Mouse (Mus musculus) kidney, embryonic 15.5 days (tissue): ENCODE measurements around the gene Ptprz1. TPM values are rescaled to one million over a fixed set of nuclear protein-coding genes. Genes with fewer than 3 reads are reported as not detected.

Experiments
- ATAC-seq: fragments of 200-750 bp; cut with Nextera tagmentation; replicated peaks from 2 replicates; pipeline ENCODE4 v1.8.0; 2017; ENCODE audit warnings: moderate TSS enrichment; ENCODE audit not compliant: low FRiP score
- H3K27ac ChIP-seq: fragments of 300-500 bp; sonication (generic); 2 replicates; pipeline ENCODE4 v1.5.1; 2015; ENCODE audit warnings: mild to moderate bottlenecking, inconsistent platforms
- H3K27me3 ChIP-seq: fragments of 300-500 bp; sonication (generic); 2 replicates; pipeline ENCODE4 v1.6.1; 2015; ENCODE audit warnings: inconsistent platforms
- H3K36me3 ChIP-seq: fragments of 300-500 bp; sonication (generic); 2 replicates; pipeline ENCODE4 v1.6.1; 2015; ENCODE audit warnings: inconsistent platforms
- H3K4me1 ChIP-seq: fragments of 300-500 bp; sonication (generic); 2 replicates; pipeline ENCODE4 v1.6.1; 2015; ENCODE audit warnings: inconsistent platforms
- H3K4me2 ChIP-seq: fragments of 300-500 bp; sonication (generic); 2 replicates; pipeline ENCODE4 v1.6.1; 2015; ENCODE audit warnings: moderate library complexity, mild to moderate bottlenecking, inconsistent platforms
- H3K4me3 ChIP-seq: fragments of 300-500 bp; sonication (generic); replicated peaks from 2 replicates; pipeline ENCODE4 v1.5.1; 2015; ENCODE audit warnings: mild to moderate bottlenecking, inconsistent platforms
- H3K9ac ChIP-seq: fragments of 300-500 bp; sonication (generic); 2 replicates; pipeline ENCODE4 v1.6.1; 2015; ENCODE audit warnings: mild to moderate bottlenecking, inconsistent platforms
- H3K9me3 ChIP-seq: fragments of 300-500 bp; sonication (generic); replicated peaks from 2 replicates; pipeline ENCODE4 v1.6.1; 2016; ENCODE audit warnings: inconsistent platforms
- WGBS: fragments of 180-500 bp; shearing (Covaris S2); methylation state at CpG from one replicate; pipeline ENCODE4 v1.1.7; 2015; ENCODE audit warnings: mixed read lengths; 5-methylcytosine and 5-hydroxymethylcytosine counted together
- polyA plus RNA-seq: library from polyadenylated mRNA; unstranded; fragments of >200 nt; fragmentation: Nextera tagmentation; extraction: Ambion mirVana; gene quantifications from 2 replicates; pipeline ENCODE4 v1.2.1, GENCODE M21; 2015

The Ptprz1 gene
- polyA plus RNA-seq, 1 experiment from 2014 or later = 3.0 TPM

DNA sequence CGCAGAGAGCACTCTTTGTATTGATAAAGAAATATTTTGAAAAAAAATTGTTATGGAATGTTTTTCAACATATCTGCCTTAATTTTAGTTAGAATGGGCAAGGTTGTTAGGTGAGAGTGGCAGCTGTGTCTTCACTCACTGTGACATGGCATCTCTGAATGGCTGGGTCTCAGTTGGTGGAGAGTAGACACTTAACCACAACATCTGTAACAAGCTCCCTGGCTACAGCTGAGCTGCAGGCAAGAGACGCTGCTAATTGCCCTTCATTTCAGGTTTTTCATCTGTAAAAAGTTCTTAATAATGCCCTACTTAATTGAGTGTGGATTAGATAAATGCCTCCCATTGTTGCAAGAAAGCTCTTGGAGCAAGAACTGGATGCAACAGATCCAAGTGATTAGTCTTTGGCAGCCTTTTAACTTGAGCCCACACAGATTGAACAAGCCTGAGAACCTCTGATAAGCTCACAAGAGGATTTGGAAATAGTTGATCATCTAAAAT is 57.5 kb downstream of the Ptprz1 start:
- WGBS = 83% methylated on average over 2 of the region's 2 CpGs
- no peak for ATAC-seq

DNA sequence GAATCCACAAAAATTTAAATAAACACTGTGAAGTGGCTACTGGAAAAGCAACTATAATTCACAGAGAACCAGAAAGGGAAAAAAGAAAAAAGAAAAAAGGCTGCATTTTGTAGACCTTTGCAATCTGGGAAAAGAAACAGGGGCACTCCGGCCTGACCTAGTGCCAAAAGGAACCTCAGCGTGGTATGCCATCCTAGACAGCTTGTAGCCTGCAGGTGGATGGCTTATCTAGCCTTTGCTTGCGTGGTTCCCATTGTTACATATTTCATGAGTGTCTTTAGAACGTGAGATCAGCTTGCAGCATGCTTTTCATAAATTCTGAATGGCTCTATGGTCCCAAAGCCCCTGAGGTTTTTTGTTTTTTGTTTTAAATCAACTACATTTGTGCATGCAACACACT is 61.8 kb downstream of the Ptprz1 start:
- no peak overlapping the region for H3K27ac ChIP-seq
- H3K4me3 ChIP-seq = no peak overlapping the region
- H3K4me1 ChIP-seq = no peaks in the 10 kb centered on the region
- no peak overlapping the region for H3K4me2 ChIP-seq
- no peak for ATAC-seq
- H3K27me3 ChIP-seq = no peaks in the 10 kb centered on the region
- no peaks in the 10 kb centered on the region for H3K9me3 ChIP-seq
- no peak overlapping the region for H3K9ac ChIP-seq
- 69% methylated on average over 4 of the region's 4 CpGs for WGBS
- no peaks in the 10 kb centered on the region for H3K36me3 ChIP-seq

More for the DNA sequence above, 57.5 kb downstream of the Ptprz1 start:
- Histone ChIP-seq H3K4me1 (no peaks in the 10 kb centered on the region), H3K4me3 (no peak overlapping the region), H3K4me2 (no peak overlapping the region), H3K27ac (no peak overlapping the region), H3K27me3 (no peaks in the 10 kb centered on the region), H3K9ac (no peak overlapping the region), H3K36me3 (no peaks in the 10 kb centered on the region), H3K9me3 (no peaks in the 10 kb centered on the region)

DNA sequence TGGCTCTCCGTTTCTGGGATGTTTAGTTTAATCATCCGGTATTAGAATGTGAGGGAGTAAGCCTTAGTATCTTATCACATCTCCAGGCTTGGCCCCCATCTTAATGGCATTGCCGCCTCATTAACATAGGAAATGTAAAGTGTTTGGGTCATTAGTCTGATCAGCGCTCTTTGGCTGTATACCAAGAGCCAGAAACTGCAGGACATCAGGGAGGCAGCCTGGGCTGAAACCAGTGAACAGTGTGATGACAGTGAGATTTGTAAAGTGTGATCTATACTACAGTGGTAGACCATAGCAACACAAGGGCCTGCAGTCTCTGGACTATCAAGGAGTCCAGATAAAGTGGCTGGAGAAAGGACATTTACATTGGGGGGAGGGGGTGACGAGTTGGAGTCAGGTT is 62.2 kb downstream of the Ptprz1 start:
- Histone ChIP-seq H3K4me2 (no peak overlapping the region), H3K4me1 (no peaks in the 10 kb centered on the region), H3K4me3 (no peak overlapping the region), H3K36me3 (no peaks in the 10 kb centered on the region), H3K9me3 (no peaks in the 10 kb centered on the region), H3K9ac (no peak overlapping the region), H3K27me3 (no peaks in the 10 kb centered on the region), H3K27ac (no peak overlapping the region)
- WGBS = 66% methylated on average over 5 of the region's 5 CpGs
- peak; percentile 46; the same call in 1 of the 2 replicates for ATAC-seq

- no peak overlapping the region for H3K27ac ChIP-seq
- H3K4me2 ChIP-seq = no peak overlapping the region
- no peaks in the 10 kb centered on the region for H3K36me3 ChIP-seq
- no peaks in the 10 kb centered on the region for H3K4me1 ChIP-seq
- no peak overlapping the region for H3K9ac ChIP-seq
- WGBS = 94% methylated on average over 3 of the region's 3 CpGs
- no peak for ATAC-seq
- no peaks in the 10 kb centered on the region for H3K27me3 ChIP-seq
- no peaks in the 10 kb centered on the region for H3K9me3 ChIP-seq
- H3K4me3 ChIP-seq = no peak overlapping the region
These were observed 68.9 kb downstream of the Ptprz1 start for GRCm38 (mm10) chr6:22944191-22944590.

- no peak overlapping the region for H3K27ac ChIP-seq
- no peaks in the 10 kb centered on the region for H3K27me3 ChIP-seq
- H3K9ac ChIP-seq = no peak overlapping the region
- H3K4me1 ChIP-seq = no peaks in the 10 kb centered on the region
- no peak for ATAC-seq
- no peak overlapping the region for H3K4me2 ChIP-seq
- H3K4me3 ChIP-seq = no peak overlapping the region
- H3K36me3 ChIP-seq = no peaks in the 10 kb centered on the region
- 90% methylated on average over 3 of the region's 3 CpGs for WGBS
- H3K9me3 ChIP-seq = no peaks in the 10 kb centered on the region
These were observed 88.1 kb downstream of the Ptprz1 start for GRCm38 (mm10) chr6:22963374-22963773.

GRCm38 (mm10) chr6:22968073-22968472 is 92.8 kb downstream of the Ptprz1 start:
- H3K36me3 ChIP-seq = no peaks in the 10 kb centered on the region
- no peak overlapping the region for H3K4me3 ChIP-seq
- no peaks in the 10 kb centered on the region for H3K9me3 ChIP-seq
- WGBS = 42% methylated on average over 2 of the region's 2 CpGs
- no peaks in the 10 kb centered on the region for H3K27me3 ChIP-seq
- H3K9ac ChIP-seq = no peak overlapping the region
- no peak for ATAC-seq
- H3K4me2 ChIP-seq = no peak overlapping the region
- no peak overlapping the region for H3K27ac ChIP-seq
- no peaks in the 10 kb centered on the region for H3K4me1 ChIP-seq

- 8% methylated on average over 9 of the region's 9 CpGs for WGBS
- H3K4me3 ChIP-seq = no peak overlapping the region
- H3K9me3 ChIP-seq = peaks cover 4% of the 10 kb centered on the region; the same call in 1 of the 2 replicates
- ATAC-seq = 0 out of 2 replicates have a peak, but pooled peaks have one; percentile 43
- no peaks in the 10 kb centered on the region for H3K36me3 ChIP-seq
- no peak overlapping the region for H3K27ac ChIP-seq
- H3K4me2 ChIP-seq = peak overlapping the region; percentile 37
- H3K9ac ChIP-seq = no peak overlapping the region
- H3K27me3 ChIP-seq = no peaks in the 10 kb centered on the region
- no peaks in the 10 kb centered on the region for H3K4me1 ChIP-seq
These were observed 108.6 kb downstream of the Ptprz1 start for GRCm38 (mm10) chr6:22983769-22984519.

DNA sequence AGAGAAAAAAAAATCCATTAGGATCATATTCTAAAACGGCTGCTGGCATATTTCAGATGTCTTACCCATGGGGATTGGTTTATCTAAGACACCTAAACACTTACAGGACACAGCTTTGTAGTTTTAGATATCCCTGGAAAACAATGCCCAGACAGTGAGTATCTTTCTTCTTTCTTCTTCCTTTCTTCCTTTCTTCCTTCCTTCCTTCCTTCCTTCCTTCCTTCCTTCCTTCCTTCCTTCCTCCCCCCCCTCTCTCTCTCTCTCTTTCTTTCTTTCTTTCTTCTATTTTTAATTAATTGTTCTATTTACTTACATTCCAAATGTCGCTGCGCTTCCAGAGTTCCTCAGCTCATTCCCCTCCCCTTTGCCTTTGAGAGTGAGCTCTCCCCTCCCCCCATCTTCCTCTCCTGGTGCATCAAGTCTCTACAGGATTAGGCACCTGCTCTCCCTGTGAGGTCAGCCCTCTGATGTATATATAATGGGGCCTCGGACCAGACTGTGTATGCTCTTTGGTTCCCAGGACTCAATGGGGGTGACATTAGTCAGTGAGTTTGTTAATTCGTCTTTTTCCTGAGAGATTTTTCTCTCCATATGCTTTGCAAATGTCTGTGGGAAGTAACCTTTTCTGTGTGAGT is 109.3 kb downstream of the Ptprz1 start:
- no peak overlapping the region for H3K9ac ChIP-seq
- no peak overlapping the region for H3K4me3 ChIP-seq
- H3K27ac ChIP-seq = no peak overlapping the region
- H3K4me1 ChIP-seq = no peaks in the 10 kb centered on the region
- peak; percentile 67; the same call in 1 of the 2 replicates for ATAC-seq
- H3K4me2 ChIP-seq = peak overlapping the region; percentile 37
- H3K36me3 ChIP-seq = no peaks in the 10 kb centered on the region
- WGBS = 13% methylated on average over 5 of the region's 5 CpGs
- H3K9me3 ChIP-seq = peaks cover 4% of the 10 kb centered on the region; the same call in 1 of the 2 replicates
- no peaks in the 10 kb centered on the region for H3K27me3 ChIP-seq

GRCm38 (mm10) chr6:23003152-23003551 is 127.8 kb downstream of the Ptprz1 start:
- ATAC-seq = no peak
- H3K36me3 ChIP-seq = no peaks in the 10 kb centered on the region
- H3K9ac ChIP-seq = no peak overlapping the region
- no peaks in the 10 kb centered on the region for H3K27me3 ChIP-seq
- no peaks in the 10 kb centered on the region for H3K4me1 ChIP-seq
- no peak overlapping the region for H3K27ac ChIP-seq
- no peaks in the 10 kb centered on the region for H3K9me3 ChIP-seq
- H3K4me3 ChIP-seq = no peak overlapping the region
- WGBS = 27% methylated on average over 3 of the region's 3 CpGs
- no peak overlapping the region for H3K4me2 ChIP-seq

GRCm38 (mm10) chr6:23014988-23015613 is 139.8 kb downstream of the Ptprz1 start:
- Histone ChIP-seq H3K27ac (no peak overlapping the region), H3K4me3 (no peak overlapping the region), H3K27me3 (no peaks in the 10 kb centered on the region), H3K36me3 (no peaks in the 10 kb centered on the region), H3K4me2 (no peak overlapping the region), H3K9ac (no peak overlapping the region), H3K9me3 (no peaks in the 10 kb centered on the region), H3K4me1 (no peaks in the 10 kb centered on the region)
- WGBS = 53% methylated on average over 4 of the region's 4 CpGs
- ATAC-seq = no peak

- Histone ChIP-seq H3K4me1 (no peaks in the 10 kb centered on the region), H3K27ac (no peak overlapping the region), H3K4me3 (no peak overlapping the region), H3K36me3 (no peaks in the 10 kb centered on the region), H3K4me2 (no peak overlapping the region), H3K27me3 (no peaks in the 10 kb centered on the region), H3K9me3 (no peaks in the 10 kb centered on the region), H3K9ac (no peak overlapping the region)
- WGBS = 70% methylated on average over 1 of the region's 1 CpGs
- no peak for ATAC-seq
These were observed 152.9 kb downstream of the Ptprz1 start for GRCm38 (mm10) chr6:23028251-23028650.

DNA sequence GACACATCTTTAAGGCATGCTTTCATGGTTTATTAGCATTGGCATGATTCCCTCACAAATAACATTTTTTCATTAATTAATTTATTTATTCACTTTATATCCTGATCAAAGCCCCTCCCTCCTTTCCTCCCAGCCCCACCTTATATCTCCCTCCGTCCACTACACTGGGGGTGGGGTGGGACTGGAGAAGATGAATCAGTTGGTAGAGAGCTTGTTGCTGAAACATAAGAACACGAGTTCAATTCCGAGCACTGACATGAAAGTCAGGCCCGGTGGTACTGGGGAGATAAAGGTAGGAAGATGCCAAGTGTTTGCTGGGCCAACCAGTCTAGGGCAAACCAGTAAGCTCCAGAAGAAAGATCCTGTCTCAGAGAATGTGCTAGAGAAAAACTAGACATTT is 173.5 kb downstream of the Ptprz1 start:
- no peaks in the 10 kb centered on the region for H3K9me3 ChIP-seq
- no peak for ATAC-seq

More for the DNA sequence above, 173.5 kb downstream of the Ptprz1 start:
- H3K27ac ChIP-seq = no peak overlapping the region
- no peaks in the 10 kb centered on the region for H3K27me3 ChIP-seq
- no peaks in the 10 kb centered on the region for H3K36me3 ChIP-seq
- H3K4me1 ChIP-seq = no peaks in the 10 kb centered on the region
- H3K4me3 ChIP-seq = no peak overlapping the region
- no peak overlapping the region for H3K9ac ChIP-seq
- H3K4me2 ChIP-seq = no peak overlapping the region
- WGBS = 85% methylated on average over 4 of the region's 4 CpGs
